Mouse (Mus musculus) hindbrain, embryonic 15.5 days (tissue): ENCODE data around the gene Mybphl. TPM values are rescaled to one million over a fixed set of nuclear protein-coding genes. Genes with fewer than 3 reads are reported as not detected.

Experiments
- ATAC-seq: fragments of 200-750 bp; cut with Nextera tagmentation; 2 replicates; pipeline ENCODE4 v1.8.0; 2017; ENCODE audit warnings: low read depth, moderate number of reproducible peaks, moderate TSS enrichment; ENCODE audit not compliant: low FRiP score
- H3K27ac ChIP-seq: fragments of 300-500 bp; sonication (generic); replicated peaks from 2 replicates; pipeline ENCODE4 v1.5.1; 2015; ENCODE audit warnings: mild to moderate bottlenecking, inconsistent platforms
- H3K27me3 ChIP-seq: fragments of 300-500 bp; sonication (generic); 2 replicates; pipeline ENCODE4 v1.6.1; 2015; ENCODE audit warnings: control low read depth, inconsistent platforms
- H3K36me3 ChIP-seq: fragments of 300-500 bp; sonication (generic); 2 replicates; pipeline ENCODE4 v1.6.1; 2015; ENCODE audit warnings: control low read depth, inconsistent platforms
- H3K4me1 ChIP-seq: fragments of 300-500 bp; sonication (generic); replicated peaks from 2 replicates; pipeline ENCODE4 v1.6.1; 2015; ENCODE audit warnings: control low read depth, inconsistent platforms
- H3K4me2 ChIP-seq: fragments of 300-500 bp; sonication (generic); 2 replicates; pipeline ENCODE4 v1.6.1; 2015; ENCODE audit warnings: moderate library complexity, mild to moderate bottlenecking, inconsistent platforms
- H3K4me3 ChIP-seq: fragments of 300-500 bp; sonication (generic); 2 replicates; pipeline ENCODE4 v1.5.1; 2015; ENCODE audit warnings: mild to moderate bottlenecking, inconsistent platforms
- H3K9ac ChIP-seq: fragments of 300-500 bp; sonication (generic); 2 replicates; pipeline ENCODE4 v1.6.1; 2015; ENCODE audit warnings: inconsistent platforms
- H3K9me3 ChIP-seq: fragments of 300-500 bp; sonication (generic); 2 replicates; pipeline ENCODE4 v1.6.1; 2016; ENCODE audit warnings: control low read depth, inconsistent platforms
- WGBS: fragments of 180-500 bp; shearing (Covaris S2); methylation state at CpG from one replicate; pipeline ENCODE4 v1.1.7; 2015; 5-methylcytosine and 5-hydroxymethylcytosine counted together
- polyA plus RNA-seq: library from polyadenylated mRNA; unstranded; fragments of >200 nt; fragmentation: Nextera tagmentation; extraction: Ambion mirVana; gene quantifications from 2 replicates; pipeline ENCODE4 v1.2.1, GENCODE M21; 2015

Gene Mybphl
- polyA plus RNA-seq, 1 experiment from 2014 or later, result 0.35 TPM

- Histone ChIP-seq H3K27ac (no peak overlapping the region), H3K4me3 (peak overlapping the region; percentile 92; the same call in 1 of the 2 replicates), H3K9me3 (no peaks in the 10 kb centered on the region), H3K36me3 (peaks cover 20% of the 10 kb centered on the region), H3K4me2 (peak overlapping the region; percentile 82), H3K9ac (no peak overlapping the region), H3K27me3 (no peaks in the 10 kb centered on the region), H3K4me1 (peaks cover 67% of the 10 kb centered on the region)
- ATAC-seq, result no peak
- WGBS, result 97% methylated on average over 35 of the region's 35 CpGs
These were observed 49.1 kb downstream of the Mybphl start for GRCm38 (mm10) chr3:108413634-108414360.

DNA sequence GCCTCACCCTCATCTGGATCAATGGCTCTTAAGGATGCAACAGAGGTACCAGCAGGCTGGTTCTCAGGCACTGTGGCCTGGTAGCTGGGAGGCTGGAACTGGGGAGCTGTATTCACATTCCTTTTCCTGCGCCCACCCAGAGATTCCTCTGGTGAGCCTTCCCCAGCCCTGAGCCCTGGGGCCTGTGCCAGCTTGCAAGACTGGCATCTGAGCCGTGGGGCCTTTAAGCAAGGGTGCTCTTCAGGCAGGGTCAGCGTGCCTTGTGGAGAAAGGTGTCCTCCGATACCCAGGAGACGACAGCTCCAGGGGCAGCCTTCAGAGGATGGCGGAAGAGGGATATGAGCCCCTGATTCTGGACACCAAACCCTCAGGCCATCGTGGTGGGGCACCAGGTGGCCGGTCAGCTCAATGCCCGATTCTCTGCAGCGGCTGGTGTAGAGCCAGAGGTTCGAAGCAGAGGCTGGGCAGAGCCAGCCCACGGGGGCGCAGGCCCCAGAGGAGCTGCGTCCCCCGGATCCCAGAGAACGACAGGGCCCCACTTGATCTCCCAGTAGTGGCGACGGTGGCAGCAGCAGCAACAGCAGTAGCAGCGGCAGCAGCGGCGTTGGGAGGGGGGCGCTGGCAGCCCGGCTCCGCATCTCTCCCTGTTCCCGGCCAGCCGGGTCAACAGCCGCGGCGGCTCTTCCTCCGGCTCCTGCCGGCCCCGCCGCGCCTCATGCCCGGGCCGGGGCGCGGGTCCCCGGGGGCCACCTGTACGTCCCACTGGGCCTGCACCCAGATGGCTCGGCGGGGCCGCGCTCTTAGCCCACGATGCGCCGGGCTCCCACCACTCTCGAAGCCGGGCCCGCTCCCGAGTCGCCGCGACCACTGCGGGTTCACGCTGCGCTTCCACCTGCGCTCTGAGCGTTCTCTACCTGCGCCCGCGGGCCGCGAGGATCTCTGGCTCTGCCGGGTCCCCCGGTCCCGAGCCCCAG lies 50.4 kb downstream of the Mybphl start, which contains the start of gene Celsr2:
TSS of gene Celsr2 (minus strand) at position 696 of the 974 bp plus-strand sequence.
- H3K4me1 ChIP-seq, result peaks cover 54% of the 10 kb centered on the region
- peaks cover 20% of the 10 kb centered on the region for H3K36me3 ChIP-seq
- peak within 1 kb of the TSS; percentile 92 for H3K4me3 ChIP-seq
- no peaks in the 10 kb centered on the region for H3K9me3 ChIP-seq
- H3K9ac ChIP-seq, result peak within 1 kb of the TSS; percentile 99
- no peaks in the 10 kb centered on the region for H3K27me3 ChIP-seq
- H3K27ac ChIP-seq, result peak within 1 kb of the TSS; percentile 95
- H3K4me2 ChIP-seq, result peak within 1 kb of the TSS; percentile 82
- WGBS, result 3% methylated on average over 51 of the region's 67 CpGs
- peak; percentile 35 for ATAC-seq

DNA sequence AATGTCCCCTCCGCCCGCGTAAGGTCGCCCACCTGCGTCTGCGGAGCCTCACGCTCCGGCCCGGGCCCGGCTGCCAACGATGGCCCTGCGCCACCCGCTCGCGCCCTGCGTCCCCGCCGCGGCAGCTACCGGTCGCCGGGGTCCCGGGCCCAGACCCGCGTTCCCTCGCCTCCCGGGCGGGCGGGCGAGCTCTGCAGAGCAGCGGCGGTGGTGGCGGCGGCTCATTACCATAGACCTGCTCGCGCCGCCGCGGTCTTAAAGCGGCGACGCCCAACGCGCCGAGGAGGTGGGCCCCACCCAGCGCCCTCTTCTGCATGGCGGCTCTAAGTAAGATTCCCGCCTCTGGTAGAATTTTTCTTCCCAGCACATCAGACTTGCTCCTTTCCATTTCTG lies 51.1 kb downstream of the Mybphl start:
- Histone ChIP-seq H3K4me3 (peak overlapping the region; percentile 92), H3K9ac (peak overlapping the region; percentile 99), H3K9me3 (no peaks in the 10 kb centered on the region), H3K27me3 (no peaks in the 10 kb centered on the region), H3K36me3 (peaks cover 20% of the 10 kb centered on the region), H3K27ac (peak overlapping the region; percentile 95), H3K4me1 (peaks cover 47% of the 10 kb centered on the region), H3K4me2 (peak overlapping the region; percentile 82)
- WGBS, result under 1% methylated on average over 48 of the region's 48 CpGs
- peak; percentile 80 for ATAC-seq

DNA sequence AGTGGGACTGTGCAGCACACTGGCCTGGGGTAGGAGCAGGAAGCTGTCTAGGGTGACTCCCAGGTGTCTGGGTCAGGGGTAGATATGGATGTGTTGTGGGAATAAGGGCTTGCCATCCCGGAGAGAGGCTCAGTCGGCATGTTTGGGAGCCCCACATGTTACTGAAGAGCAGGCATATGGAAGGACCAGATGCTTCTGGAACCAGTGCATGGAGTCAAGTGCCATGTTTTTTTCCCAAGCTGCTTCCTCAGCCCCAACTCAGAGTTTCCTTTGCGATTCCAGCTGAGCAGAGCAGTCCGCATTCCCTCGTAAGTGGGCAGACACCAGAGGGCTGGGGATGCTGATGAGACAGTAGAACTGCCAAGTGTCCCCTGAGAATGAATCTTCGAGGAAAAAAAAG lies 58.3 kb downstream of the Mybphl start:
- Histone ChIP-seq H3K27me3 (no peaks in the 10 kb centered on the region), H3K9me3 (no peaks in the 10 kb centered on the region), H3K4me3 (no peak overlapping the region), H3K27ac (peak overlapping the region; percentile 71; the same call in 1 of the 2 replicates), H3K9ac (0 out of 2 replicates have a peak overlapping the region, but pooled peaks have one; percentile 23), H3K36me3 (peaks cover 21% of the 10 kb centered on the region), H3K4me2 (peak overlapping the region; percentile 52), H3K4me1 (peaks cover 34% of the 10 kb centered on the region)
- ATAC-seq, result peak; percentile 24; the same call in 1 of the 2 replicates
- 26% methylated on average over 6 of the region's 6 CpGs for WGBS

DNA sequence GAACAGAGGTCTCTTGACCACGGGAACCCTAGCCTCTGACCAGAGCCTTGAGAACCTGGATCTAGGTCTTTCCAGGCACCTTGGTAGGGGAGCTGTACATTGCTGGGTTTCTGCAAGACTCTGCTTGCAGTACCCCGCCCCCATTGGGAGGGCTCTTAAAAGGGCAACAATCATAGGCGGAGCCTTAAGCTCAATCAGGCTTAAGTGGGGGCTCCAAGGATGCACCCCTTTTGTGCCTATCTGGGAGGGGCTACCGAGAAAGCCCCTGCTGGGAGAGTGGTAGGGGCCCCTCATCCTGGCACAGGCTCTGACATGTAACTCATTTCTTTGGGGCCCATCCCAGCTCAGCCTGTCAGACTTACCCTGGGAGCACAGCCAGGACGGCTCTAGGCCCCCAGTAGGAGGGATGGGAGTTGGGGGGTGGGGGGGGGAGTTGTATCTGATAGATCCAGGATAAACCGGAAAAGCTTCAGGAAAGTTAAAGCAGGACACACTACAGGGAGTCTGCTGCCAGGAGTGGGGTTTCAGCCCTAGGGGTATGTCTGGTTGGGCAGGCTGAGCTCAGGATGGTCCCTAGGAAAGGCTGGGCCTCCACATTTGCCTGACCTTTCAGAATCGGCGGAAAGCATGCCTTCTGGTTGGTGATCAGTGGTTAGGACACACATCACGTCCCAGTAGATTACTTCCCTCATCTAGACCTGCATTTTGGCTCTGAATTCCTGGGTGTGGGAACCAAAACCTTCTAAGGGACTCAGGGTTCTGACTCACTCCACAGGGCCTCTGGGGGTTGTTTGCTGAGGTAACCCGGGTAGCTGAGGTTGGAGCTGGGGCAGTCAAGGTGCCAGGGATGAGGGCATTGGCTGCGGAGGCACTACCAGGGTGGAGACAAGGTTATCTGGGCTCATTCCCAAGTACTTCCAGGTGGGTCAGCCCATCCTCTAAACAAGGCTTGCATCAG lies 59.4 kb downstream of the Mybphl start:
- H3K27me3 ChIP-seq, result no peaks in the 10 kb centered on the region
- peak overlapping the region; percentile 52 for H3K4me2 ChIP-seq
- WGBS, result 16% methylated on average over 11 of the region's 11 CpGs
- H3K27ac ChIP-seq, result peak overlapping the region; percentile 71
- H3K4me1 ChIP-seq, result peaks cover 34% of the 10 kb centered on the region
- ATAC-seq, result peak; percentile 86
- H3K36me3 ChIP-seq, result peaks cover 32% of the 10 kb centered on the region
- H3K4me3 ChIP-seq, result peak overlapping the region; percentile 24
- no peaks in the 10 kb centered on the region for H3K9me3 ChIP-seq
- H3K9ac ChIP-seq, result peak overlapping the region; percentile 23; the same call in 1 of the 2 replicates

DNA sequence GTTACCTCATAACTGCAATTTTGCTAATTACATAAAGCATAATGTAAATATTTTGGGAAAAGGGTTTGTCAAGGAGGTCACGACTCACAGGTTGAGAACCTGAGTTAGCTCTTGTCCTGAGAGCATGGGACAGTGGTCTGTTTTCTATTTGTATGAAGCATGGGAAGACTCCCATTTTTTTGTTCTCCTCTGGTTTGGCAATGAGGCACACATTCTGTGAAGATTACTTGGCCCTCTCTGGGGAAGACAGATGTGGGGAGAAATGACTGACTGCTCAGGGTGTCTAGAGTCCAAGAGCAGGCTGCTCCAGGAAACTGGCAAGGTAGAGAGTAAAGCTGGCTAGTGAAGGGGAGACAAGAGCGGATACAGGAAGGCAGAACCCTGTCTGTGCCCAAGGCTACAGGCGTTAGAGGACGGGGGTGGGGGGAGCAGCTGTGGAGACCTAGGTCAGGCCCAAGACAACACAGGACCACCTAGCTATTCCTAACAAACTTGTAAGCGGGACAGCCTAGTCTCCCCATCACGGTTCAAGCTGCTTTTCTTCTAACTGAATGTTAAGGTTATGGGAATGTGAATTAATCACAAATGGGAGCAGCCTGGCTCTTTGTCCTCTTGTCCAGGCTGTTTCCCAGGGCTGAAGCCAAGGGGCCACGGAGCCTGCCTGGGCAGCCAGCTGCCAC lies 60.4 kb downstream of the Mybphl start:
- no peak for ATAC-seq
- Histone ChIP-seq H3K36me3 (peaks cover 41% of the 10 kb centered on the region), H3K4me1 (peaks cover 34% of the 10 kb centered on the region), H3K9ac (no peak overlapping the region), H3K27ac (peak overlapping the region; percentile 71; the same call in 1 of the 2 replicates), H3K27me3 (no peaks in the 10 kb centered on the region), H3K4me3 (no peak overlapping the region), H3K9me3 (no peaks in the 10 kb centered on the region), H3K4me2 (no peak overlapping the region)
- WGBS, result 35% methylated on average over 7 of the region's 7 CpGs

GRCm38 (mm10) chr3:108425624-108426018 lies 60.9 kb downstream of the Mybphl start:
- H3K4me2 ChIP-seq, result no peak overlapping the region
- WGBS, result 62% methylated on average over 6 of the region's 6 CpGs
- no peaks in the 10 kb centered on the region for H3K9me3 ChIP-seq
- H3K4me3 ChIP-seq, result no peak overlapping the region
- H3K9ac ChIP-seq, result no peak overlapping the region
- peaks cover 43% of the 10 kb centered on the region for H3K36me3 ChIP-seq
- peak overlapping the region; percentile 71; the same call in 1 of the 2 replicates for H3K27ac ChIP-seq
- no peaks in the 10 kb centered on the region for H3K27me3 ChIP-seq
- ATAC-seq, result no peak
- peaks cover 34% of the 10 kb centered on the region for H3K4me1 ChIP-seq

Other genes with a start within 250 kb of the Mybphl start
- gene Gnai3, start 218.8 kb upstream of the Mybphl start, polyA plus RNA-seq, result 120 and 122 TPM in 2 replicates
- 6.1 and 6.4 TPM in 2 replicates for gene Gpr61, start 210.0 kb upstream of the Mybphl start, polyA plus RNA-seq
- 13.3 and 16.6 TPM in 2 replicates for gene Amigo1, start 178.6 kb upstream of the Mybphl start, polyA plus RNA-seq
- gene Cyb561d1, start 163.7 kb upstream of the Mybphl start, polyA plus RNA-seq, result 3.4 and 3.5 TPM in 2 replicates
- 20.3 and 24.3 TPM in 2 replicates for gene Atxn7l2, start 154.0 kb upstream of the Mybphl start, polyA plus RNA-seq
- gene Sypl2, start 138.3 kb upstream of the Mybphl start, polyA plus RNA-seq, result 0.47 and 1.2 TPM in 2 replicates
- 237 and 247 TPM in 2 replicates for gene Psma5, start 108.0 kb upstream of the Mybphl start, polyA plus RNA-seq
- gene Sort1, start 80.8 kb upstream of the Mybphl start, polyA plus RNA-seq, result 18.8 and 20.8 TPM in 2 replicates
- 11.5 and 14.5 TPM in 2 replicates for gene Psrc1, start 18.9 kb downstream of the Mybphl start, polyA plus RNA-seq
- gene Celsr2, start 50.6 kb downstream of the Mybphl start, polyA plus RNA-seq, result 43.1 and 44.9 TPM in 2 replicates
- 197 and 219 TPM in 2 replicates for gene Sars, start 80.3 kb downstream of the Mybphl start, polyA plus RNA-seq
- gene 1700013F07Rik, start 169.2 kb downstream of the Mybphl start, polyA plus RNA-seq, result 2.4 and 2.5 TPM in 2 replicates
- 15.1 and 18.9 TPM in 2 replicates for gene 5330417C22Rik, start 171.6 kb downstream of the Mybphl start, polyA plus RNA-seq
- gene Tmem167b, start 197.6 kb downstream of the Mybphl start, polyA plus RNA-seq, result 51.1 and 54.0 TPM in 2 replicates
- gene Taf13, start 206.8 kb downstream of the Mybphl start, polyA plus RNA-seq, result 46.2 and 52.8 TPM in 2 replicates
- gene Wdr47, start 226.4 kb downstream of the Mybphl start, polyA plus RNA-seq, result 103 and 105 TPM in 2 replicates